Mouse (Mus musculus) erythroid progenitor cell, adult 5-6 weeks (primary cell): ENCODE results near the gene Frs2. TPM values are rescaled to one million over a fixed set of nuclear protein-coding genes. Genes with fewer than 3 reads are reported as not detected.
A peak's percentile ranks its signal among the peaks of the same experiment; 100 is the strongest.
"Not testable (repeated sequence)": the region's sequence is repeated elsewhere in the genome, so short reads cannot be mapped to it uniquely, and the experiment has no call there.

Experiments used
- ATAC-seq: replicated peaks from 2 replicates; pipeline ENCODE4 v1.8.0; 2016; ENCODE audit warnings: moderate number of reproducible peaks, mild to moderate bottlenecking, moderate TSS enrichment, inconsistent platforms; ENCODE audit not compliant: poor library complexity, low FRiP score, severe bottlenecking
- total RNA-seq, 2 experiments: library from RNA; stranded (forward) in 1 of 2; stranded (reverse) in 1 of 2; fragments of 150-400 nt in 1 of 2; fragments of 186-747, 209-891 nt in 1 of 2; gene quantifications; 2 replicates each; pipeline versions ENCODE4 v1.2.3 to v1.2.4; 2015 to 2017; ENCODE audit warnings: low replicate concordance in 2 of 2

The Frs2 gene
- total RNA-seq, 2 experiments from 2014 or later = 15.1 to 44.4 TPM

GRCm38 (mm10) chr10:117147463-117148360 is 622 bp downstream of the Frs2 start:
- peak; percentile 39 for ATAC-seq

GRCm38 (mm10) chr10:117146421-117146820 is 1.9 kb downstream of the Frs2 start:
- no peak for ATAC-seq

- ATAC-seq = no peak
Observed at GRCm38 (mm10) chr10:117145546-117146265, 2.6 kb downstream of the Frs2 start.

- no peak for ATAC-seq
Observed at GRCm38 (mm10) chr10:117144628-117145027, 3.7 kb downstream of the Frs2 start.

- no peak for ATAC-seq
Observed at GRCm38 (mm10) chr10:117144071-117144470, 4.3 kb downstream of the Frs2 start.

DNA sequence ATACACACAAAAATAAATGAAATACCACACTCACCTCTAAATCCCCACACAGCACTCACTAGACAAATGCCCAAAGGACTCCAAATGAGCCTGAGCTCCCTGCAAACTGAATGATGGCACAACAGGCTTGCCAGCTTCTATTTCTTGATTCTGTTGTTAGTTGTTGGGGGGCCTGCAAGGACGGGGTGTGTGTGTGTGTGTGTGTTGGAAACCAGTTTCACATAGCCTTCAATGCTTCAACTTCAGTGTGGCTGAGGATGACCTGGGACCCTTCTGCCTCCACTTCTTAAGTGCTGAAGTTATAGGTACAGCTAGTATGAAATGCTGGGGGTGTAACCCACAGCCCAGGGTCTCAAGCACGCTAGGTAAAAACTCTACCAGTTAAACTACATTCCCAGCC is 5.0 kb downstream of the Frs2 start:
- ATAC-seq = no peak

DNA sequence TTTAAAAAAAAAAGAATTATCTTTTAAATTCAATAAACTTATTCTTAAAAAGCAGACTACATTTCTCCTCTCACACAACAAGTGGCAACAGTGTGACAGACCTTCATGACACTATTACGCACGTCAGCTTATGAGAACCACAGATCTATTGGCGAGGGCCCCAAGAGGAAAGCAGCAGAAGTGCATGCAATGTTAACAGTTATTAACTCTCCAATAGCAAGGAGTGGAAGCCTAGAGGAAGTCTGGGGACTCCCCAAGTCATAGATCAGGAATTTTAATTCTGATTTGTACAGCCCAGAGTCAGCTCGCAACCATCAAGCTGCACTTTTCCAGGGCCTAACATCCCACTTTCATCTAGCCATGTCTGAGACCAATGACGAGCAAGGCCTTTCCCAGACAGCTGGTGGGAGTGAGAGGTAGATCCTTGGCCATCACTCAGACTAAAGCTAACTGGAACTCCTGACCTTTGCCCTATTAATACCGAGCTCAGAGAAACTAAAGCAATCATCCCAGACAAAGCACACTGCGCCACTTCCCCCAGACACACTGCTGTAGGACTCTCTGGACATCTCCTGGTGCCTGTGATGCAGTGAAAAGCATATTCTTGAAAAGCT is 6.3 kb downstream of the Frs2 start:
- ATAC-seq = no peak

- not testable (repeated sequence) for ATAC-seq
Observed at GRCm38 (mm10) chr10:117131506-117131905, 16.8 kb downstream of the Frs2 start.

DNA sequence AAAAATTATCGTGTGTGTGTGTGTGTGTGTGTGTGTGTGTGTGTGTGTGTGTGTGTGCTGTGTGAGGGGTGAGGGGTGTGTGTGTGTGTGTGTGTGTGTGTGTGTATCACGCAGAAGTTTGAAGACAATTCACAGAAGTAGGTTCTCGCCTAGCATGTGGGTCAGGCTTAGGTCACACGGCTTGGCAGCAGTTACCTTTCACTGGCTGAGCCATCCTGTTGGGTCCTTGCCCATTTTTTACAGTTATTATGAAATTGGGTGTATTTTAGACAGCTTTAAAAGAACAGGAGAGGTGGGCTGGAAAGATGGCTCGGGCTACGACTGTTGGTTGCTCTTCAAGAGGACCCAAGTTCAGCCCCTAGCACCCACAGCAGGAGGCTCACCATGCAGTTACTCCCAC is 18.3 kb downstream of the Frs2 start:
- no peak for ATAC-seq

DNA sequence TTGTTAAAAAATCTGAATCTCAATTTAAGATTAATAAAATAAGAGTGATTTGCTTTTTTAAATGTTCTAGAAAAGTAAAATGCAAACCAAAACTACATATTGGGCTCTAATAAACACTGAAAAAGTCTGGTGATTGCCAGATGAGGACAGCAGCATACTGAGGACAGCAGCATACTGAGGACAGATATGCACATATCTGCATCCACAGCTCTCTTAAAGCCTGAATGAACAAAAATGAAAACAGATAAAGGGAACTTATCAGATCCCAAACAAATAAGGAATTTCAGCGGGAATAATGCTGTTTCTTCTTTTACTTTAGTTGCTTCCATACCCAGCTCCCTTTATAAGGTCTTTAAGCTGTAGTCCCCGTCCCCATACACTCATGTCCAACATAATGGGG is 19.6 kb downstream of the Frs2 start:
- no peak for ATAC-seq

DNA sequence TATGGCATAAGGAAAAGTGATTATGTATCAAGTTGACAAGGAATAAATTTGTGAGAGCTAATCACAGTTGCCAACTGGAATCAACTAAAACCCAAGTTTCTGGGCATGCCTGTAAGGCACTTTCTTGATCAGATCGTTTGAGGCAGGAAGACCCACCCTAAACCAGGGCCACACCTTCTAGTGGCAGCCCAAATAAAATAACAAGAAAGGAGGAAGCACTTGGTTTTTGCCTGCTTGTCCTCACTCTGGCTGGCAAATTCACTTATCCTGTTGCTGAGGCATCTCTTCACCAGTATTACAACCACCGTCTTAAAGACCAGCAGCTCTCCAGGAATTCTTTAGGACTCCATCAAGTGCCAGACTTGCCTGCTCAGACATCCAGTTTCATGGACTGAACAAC is 20.9 kb downstream of the Frs2 start:
- ATAC-seq = no peak

GRCm38 (mm10) chr10:117126719-117127118 is 21.6 kb downstream of the Frs2 start:
- no peak for ATAC-seq

DNA sequence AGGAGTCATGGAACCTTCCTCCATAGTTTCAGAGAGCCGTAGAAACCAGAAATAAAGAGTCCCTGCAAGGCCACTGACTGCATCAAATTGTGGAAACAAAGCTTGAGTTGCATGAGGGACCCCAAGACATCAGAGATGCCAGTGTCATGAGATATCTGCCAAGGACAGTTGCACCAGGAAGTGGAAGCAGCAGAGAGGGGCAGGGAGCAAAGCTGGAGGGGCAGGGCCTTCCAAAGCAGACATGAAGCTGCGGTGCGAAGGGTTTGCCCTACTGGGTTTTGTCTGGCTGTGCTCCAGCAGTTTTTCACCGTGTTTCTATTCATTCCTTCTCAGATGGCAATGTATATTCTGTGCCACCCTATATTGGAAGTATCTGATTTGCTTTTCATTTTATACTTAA is 22.1 kb downstream of the Frs2 start:
- no peak for ATAC-seq

- ATAC-seq = no peak
Observed at GRCm38 (mm10) chr10:117121448-117121847, 26.9 kb downstream of the Frs2 start.

DNA sequence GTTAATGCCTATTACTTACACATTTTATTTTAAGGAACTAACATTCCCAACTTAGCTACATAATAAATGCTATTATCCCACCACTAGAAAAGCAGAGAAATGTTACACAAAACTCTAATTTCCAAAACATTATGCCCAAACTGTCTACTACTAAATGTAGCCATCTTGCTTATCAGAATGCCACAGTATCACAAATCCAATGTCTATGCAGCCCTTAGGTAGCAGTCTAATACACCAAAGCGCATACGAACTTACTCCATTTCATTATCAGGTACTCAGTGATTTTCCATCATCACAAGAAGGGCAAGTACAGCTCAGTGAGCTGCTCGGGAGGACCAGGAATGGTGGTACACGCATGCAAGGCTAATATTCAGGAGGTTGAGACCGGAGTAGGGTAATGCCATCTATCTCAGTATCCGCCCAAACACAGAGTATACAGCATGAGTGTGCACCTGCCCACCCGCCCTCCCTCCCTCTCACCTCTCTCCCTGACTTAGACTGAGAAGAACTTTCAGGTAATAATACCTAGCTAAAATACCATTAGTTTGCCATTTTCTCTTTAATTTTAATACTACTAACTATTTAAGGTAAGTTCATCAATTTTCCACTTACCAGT is 28.2 kb downstream of the Frs2 start:
- no peak for ATAC-seq

DNA sequence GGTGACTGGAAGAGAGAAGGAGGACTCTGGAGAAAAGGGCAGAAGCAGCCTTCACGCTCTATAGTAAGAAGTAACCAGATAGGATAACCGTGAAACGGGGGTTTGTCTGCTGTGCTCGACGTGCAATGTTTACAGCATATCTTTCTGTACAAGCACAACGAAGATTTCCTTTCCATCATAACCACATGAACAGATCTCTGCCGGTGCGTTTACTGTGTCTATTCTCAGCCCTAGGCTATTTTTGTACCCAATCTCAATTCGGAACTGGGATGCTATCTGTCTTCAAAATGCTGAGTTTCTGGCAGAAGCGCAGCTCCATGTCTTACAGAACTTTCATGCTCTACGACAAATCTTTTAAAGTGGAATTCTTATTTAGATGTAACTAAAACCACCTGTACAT is 28.8 kb downstream of the Frs2 start:
- no peak for ATAC-seq

DNA sequence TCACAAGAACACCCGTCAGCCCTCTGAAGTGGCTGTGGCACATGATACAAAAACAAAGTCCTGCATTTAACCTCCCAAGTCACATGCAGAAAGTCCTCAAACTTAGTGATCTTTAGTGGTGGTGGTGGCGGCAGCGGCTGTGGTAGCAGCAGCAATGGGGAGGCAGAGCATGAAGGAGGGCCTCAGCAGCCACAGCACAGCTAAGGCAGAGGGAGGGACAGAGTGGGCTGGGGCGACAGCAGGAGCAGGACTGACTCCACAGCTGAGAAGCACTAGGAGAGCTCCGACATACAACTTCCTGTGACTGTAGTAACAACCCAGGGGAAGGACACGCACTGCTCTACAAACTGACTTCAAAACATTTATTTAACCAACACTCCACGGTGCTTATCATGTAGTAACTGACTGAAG is 29.9 kb downstream of the Frs2 start:
- no peak for ATAC-seq

DNA sequence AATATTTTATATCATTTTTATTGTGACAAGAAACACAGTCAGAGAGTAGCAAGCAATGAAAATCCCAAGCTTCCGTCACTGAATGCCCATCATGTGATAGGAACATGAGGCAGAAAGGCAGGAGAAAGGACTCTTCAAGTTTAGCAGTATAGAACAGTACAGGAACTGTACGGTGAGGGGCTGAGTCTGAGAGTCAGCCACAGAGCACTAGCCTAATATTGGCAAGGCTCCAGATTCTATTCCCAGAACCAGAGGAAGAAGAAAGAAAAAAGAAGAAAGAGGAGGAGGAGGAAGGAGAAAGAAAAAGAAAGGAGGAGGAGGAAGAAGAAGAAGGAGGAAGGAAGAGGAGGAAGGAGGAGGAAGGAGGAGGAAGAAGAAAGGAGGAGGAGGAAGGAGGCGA is 32.7 kb downstream of the Frs2 start:
- ATAC-seq = no peak

DNA sequence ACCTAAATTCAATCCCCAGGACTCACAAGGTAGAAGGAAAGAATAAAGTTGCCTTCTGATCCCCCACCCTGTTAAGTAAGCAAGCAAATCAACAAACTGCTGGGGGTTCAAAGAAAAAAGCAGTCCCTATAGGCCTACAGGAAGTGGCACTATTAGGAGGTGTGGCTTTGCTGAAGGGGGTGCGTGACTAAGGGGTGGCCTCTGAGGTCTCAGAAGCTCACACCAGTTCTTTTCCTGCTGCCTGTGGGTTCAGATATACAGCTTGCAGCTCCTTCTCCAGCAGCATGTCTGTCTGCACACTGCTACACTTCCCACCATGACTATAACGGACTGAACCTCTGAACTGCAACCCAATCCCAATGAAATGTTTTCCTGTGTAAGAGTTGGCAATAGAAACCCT is 35.8 kb downstream of the Frs2 start:
- no peak for ATAC-seq

- ATAC-seq = no peak
Observed at GRCm38 (mm10) chr10:117111455-117111854, 36.9 kb downstream of the Frs2 start.
